Mouse (Mus musculus) lung, postnatal 0 days (tissue): Measurements from ENCODE around the gene Helz. TPM values are rescaled to one million over a fixed set of nuclear protein-coding genes. Genes with fewer than 3 reads are reported as not detected.
A peak's percentile ranks its signal among the peaks of the same experiment; 100 is the strongest.

Source experiments
- ATAC-seq: fragments of 200-750 bp; cut with Nextera tagmentation; 2 replicates; pipeline ENCODE4 v1.8.0; 2017; ENCODE audit warnings: moderate library complexity
- DNase-seq: peaks from one replicate; pipeline ENCODE4 v3.0.0-alpha.2; 2016; ENCODE audit warnings: low spot score
- H3K27ac ChIP-seq: fragments of 300-500 bp; sonication (generic); 2 replicates; pipeline ENCODE4 v1.5.1; 2014; ENCODE audit warnings: antibody characterized with exemption, mild to moderate bottlenecking, low read length, mixed read lengths
- H3K27me3 ChIP-seq: fragments of 300-500 bp; sonication (generic); replicated peaks from 2 replicates; pipeline ENCODE4 v1.6.1; 2014; ENCODE audit warnings: low read length, mixed read lengths; ENCODE audit not compliant: insufficient read depth
- H3K36me3 ChIP-seq: fragments of 300-500 bp; sonication (generic); 2 replicates; pipeline ENCODE4 v1.6.1; 2014; ENCODE audit warnings: low read length, mixed read lengths; ENCODE audit not compliant: insufficient read depth
- H3K4me1 ChIP-seq: fragments of 300-500 bp; sonication (generic); 2 replicates; pipeline ENCODE4 v1.6.1; 2014; ENCODE audit warnings: antibody characterized with exemption, low read depth, low read length, mixed read lengths; ENCODE audit not compliant: insufficient read depth
- H3K4me2 ChIP-seq: fragments of 300-500 bp; sonication (generic); replicated peaks from 2 replicates; pipeline ENCODE4 v1.6.1; 2014; ENCODE audit warnings: low read depth, mild to moderate bottlenecking, low read length, moderate library complexity, mixed read lengths
- H3K4me3 ChIP-seq: fragments of 300-500 bp; sonication (generic); 2 replicates; pipeline ENCODE4 v1.5.1; 2014; ENCODE audit warnings: low read depth, low read length
- H3K9ac ChIP-seq: fragments of 300-500 bp; sonication (generic); replicated peaks from 2 replicates; pipeline ENCODE4 v1.6.1; 2014; ENCODE audit warnings: low read depth, mild to moderate bottlenecking
- H3K9me3 ChIP-seq: fragments of 300-500 bp; sonication (generic); 2 replicates; pipeline ENCODE4 v1.6.1; 2016; ENCODE audit warnings: low read length, mixed read lengths
- CTCF ChIP-seq: IDR thresholded peaks from 2 replicates; pipeline ENCODE4 v1.5.1; 2016; ENCODE audit warnings: antibody characterized with exemption, mild to moderate bottlenecking
- EP300 ChIP-seq: IDR thresholded peaks from 2 replicates; pipeline ENCODE4 v1.6.1; 2016; ENCODE audit warnings: antibody characterized with exemption, mild to moderate bottlenecking, control low read depth
- WGBS: fragments of 180-500 bp; shearing (Covaris S2); extraction: QIAGEN DNeasy Blood & Tissue Kit; methylation state at CpG from one replicate; pipeline ENCODE4 v1.1.7; 2014; 5-methylcytosine and 5-hydroxymethylcytosine counted together
- polyA plus RNA-seq: library from polyadenylated mRNA; unstranded; fragments of >200 nt; fragmentation: Nextera tagmentation; extraction: Ambion mirVana; gene quantifications from 2 replicates; pipeline ENCODE4 v1.2.1, GENCODE M21; 2015

The Helz gene
- polyA plus RNA-seq, 1 experiment from 2014 or later: 8.4 TPM

DNA sequence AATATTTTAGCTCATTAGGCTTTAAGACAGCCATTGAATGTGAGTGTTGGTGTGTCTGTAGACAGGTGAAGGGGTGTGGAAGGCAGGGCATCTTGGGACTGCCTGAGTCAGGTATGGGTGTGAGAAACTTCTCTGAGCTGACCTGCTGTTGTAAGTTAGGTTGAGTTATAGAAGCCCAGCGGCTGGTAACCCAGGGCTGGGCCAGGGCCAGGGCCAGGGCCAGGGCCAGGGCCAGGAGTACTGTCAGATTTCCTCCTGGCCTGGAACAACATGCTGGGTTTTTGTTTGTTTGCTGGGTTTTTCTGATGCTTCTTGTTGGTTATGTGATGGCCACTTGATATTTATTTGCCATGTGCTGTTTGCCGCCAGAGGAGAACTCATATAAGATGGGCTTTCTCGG is 76.9 kb downstream of the Helz start:
- Histone ChIP-seq H3K4me1 (no peaks in the 10 kb centered on the region), H3K9me3 (no peaks in the 10 kb centered on the region), H3K27ac (no peak overlapping the region), H3K4me3 (no peak overlapping the region), H3K4me2 (no peak overlapping the region), H3K9ac (no peak overlapping the region), H3K36me3 (peaks cover 14% of the 10 kb centered on the region; the same call in 1 of the 2 replicates), H3K27me3 (no peaks in the 10 kb centered on the region)
- no peak for TF ChIP-seq CTCF
- no peak for TF ChIP-seq EP300
- DNase-seq (no peak), ATAC-seq (no peak)
- WGBS: 91% methylated on average over 3 of the region's 3 CpGs

DNA sequence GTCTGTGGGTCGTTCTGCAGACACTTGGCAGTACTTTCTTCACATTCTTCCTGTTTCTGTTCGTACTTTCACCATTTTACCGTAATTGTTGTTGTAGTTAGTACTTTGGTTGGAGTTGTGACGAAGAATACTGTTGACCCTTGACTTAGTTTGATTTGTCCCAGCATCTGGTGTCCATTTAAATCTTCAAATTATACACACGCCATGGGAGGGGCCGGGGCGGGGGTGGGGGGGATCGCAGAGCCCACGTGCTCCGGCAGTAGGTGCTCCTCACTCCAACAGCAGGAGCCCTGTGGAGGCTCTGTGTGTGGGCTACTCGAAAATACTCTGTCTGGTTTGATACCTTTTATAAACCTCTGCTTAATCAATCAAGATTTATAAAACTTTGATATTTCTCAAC is 78.0 kb downstream of the Helz start:
- no peak overlapping the region for H3K4me3 ChIP-seq
- H3K4me1 ChIP-seq: no peaks in the 10 kb centered on the region
- H3K36me3 ChIP-seq: 0 out of 2 replicates have a peak, but pooled peaks cover 7% of the 10 kb centered on the region
- H3K27me3 ChIP-seq: no peaks in the 10 kb centered on the region
- H3K4me2 ChIP-seq: no peak overlapping the region
- TF ChIP-seq EP300 (no peak), CTCF (no peak)
- H3K9ac ChIP-seq: no peak overlapping the region
- no peaks in the 10 kb centered on the region for H3K9me3 ChIP-seq
- ATAC-seq (no peak), DNase-seq (no peak)
- 69% methylated on average over 11 of the region's 11 CpGs for WGBS
- H3K27ac ChIP-seq: no peak overlapping the region

DNA sequence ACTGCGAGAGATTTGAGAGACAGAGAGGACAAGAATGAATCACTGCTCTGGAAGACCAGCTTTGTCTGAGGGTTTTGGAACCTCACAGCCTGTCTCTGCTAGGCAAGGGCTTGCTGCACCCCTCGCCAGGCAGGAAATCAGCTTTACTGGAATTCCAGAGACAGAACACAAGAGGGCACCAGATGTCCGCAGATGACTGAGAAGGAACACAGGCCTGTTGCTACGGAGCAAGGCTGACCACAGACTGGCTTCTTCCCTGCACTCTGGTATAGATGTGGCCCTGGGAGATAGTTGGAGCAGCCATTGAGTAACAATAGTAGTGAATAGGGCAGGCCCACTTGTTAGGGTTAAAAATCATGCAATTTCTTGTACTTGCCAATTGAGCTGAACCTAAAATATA is 81.8 kb downstream of the Helz start:
- H3K4me2 ChIP-seq: no peak overlapping the region
- DNase-seq (peak; percentile 81), ATAC-seq (peak; percentile 70)
- no peaks in the 10 kb centered on the region for H3K4me1 ChIP-seq
- H3K9me3 ChIP-seq: no peaks in the 10 kb centered on the region
- WGBS: 33% methylated on average over 4 of the region's 4 CpGs
- peaks cover 16% of the 10 kb centered on the region; the same call in 1 of the 2 replicates for H3K36me3 ChIP-seq
- no peak overlapping the region for H3K27ac ChIP-seq
- no peak overlapping the region for H3K9ac ChIP-seq
- no peak overlapping the region for H3K4me3 ChIP-seq
- H3K27me3 ChIP-seq: no peaks in the 10 kb centered on the region
- peak; percentile 85 for TF ChIP-seq CTCF
- no peak for TF ChIP-seq EP300

DNA sequence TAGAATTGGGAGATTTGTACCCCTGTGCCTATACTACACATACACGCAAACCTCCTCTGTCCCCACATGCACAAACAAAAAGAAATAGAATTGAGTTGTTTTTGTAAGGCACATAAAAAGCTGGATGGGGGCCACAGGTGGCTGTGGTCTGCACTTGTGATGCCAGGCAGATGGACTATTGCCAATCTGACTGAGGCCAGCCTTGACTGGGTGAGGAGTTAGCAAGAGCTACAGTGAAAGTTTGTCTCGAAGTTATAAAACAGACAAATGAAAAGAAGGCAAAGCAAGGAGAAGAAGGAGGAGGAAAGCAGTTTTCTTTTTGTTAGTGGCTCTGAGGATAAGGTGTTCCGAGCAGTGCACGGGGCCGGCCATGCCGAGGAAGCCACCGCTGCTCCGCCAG is 82.2 kb downstream of the Helz start:
- TF ChIP-seq CTCF (no peak), EP300 (no peak)
- WGBS: 87% methylated on average over 8 of the region's 8 CpGs
- DNase-seq (no peak), ATAC-seq (no peak)
- Histone ChIP-seq H3K4me3 (no peak overlapping the region), H3K4me2 (no peak overlapping the region), H3K27ac (no peak overlapping the region), H3K9me3 (no peaks in the 10 kb centered on the region), H3K36me3 (peaks cover 20% of the 10 kb centered on the region; the same call in 1 of the 2 replicates), H3K27me3 (no peaks in the 10 kb centered on the region), H3K4me1 (no peaks in the 10 kb centered on the region), H3K9ac (no peak overlapping the region)

DNA sequence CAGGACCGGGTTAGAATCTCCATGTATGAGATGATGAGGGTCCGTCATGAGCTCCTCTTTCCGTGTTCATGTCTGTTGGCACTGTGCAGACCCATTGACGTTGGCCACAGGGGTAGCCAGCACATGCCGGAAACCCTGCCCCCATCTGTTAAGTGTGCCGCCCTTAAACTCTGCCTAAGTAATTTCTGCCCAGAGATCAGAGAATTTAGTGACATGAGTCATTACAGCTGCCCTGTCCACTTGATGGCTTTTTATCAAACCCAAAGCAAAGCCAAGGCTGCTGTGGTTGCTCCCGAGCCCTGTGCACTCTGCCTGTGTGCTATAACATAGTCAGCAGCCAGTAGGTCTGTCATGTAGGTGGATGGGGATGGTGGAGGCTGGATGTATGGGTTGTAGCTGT is 83.4 kb downstream of the Helz start:
- peaks cover 27% of the 10 kb centered on the region; the same call in 1 of the 2 replicates for H3K36me3 ChIP-seq
- no peaks in the 10 kb centered on the region for H3K4me1 ChIP-seq
- H3K27ac ChIP-seq: no peak overlapping the region
- TF ChIP-seq EP300 (no peak), CTCF (no peak)
- no peak overlapping the region for H3K9ac ChIP-seq
- DNase-seq (no peak), ATAC-seq (no peak)
- no peak overlapping the region for H3K4me3 ChIP-seq
- no peak overlapping the region for H3K4me2 ChIP-seq
- H3K9me3 ChIP-seq: no peaks in the 10 kb centered on the region
- H3K27me3 ChIP-seq: no peaks in the 10 kb centered on the region
- WGBS: 78% methylated on average over 7 of the region's 7 CpGs

DNA sequence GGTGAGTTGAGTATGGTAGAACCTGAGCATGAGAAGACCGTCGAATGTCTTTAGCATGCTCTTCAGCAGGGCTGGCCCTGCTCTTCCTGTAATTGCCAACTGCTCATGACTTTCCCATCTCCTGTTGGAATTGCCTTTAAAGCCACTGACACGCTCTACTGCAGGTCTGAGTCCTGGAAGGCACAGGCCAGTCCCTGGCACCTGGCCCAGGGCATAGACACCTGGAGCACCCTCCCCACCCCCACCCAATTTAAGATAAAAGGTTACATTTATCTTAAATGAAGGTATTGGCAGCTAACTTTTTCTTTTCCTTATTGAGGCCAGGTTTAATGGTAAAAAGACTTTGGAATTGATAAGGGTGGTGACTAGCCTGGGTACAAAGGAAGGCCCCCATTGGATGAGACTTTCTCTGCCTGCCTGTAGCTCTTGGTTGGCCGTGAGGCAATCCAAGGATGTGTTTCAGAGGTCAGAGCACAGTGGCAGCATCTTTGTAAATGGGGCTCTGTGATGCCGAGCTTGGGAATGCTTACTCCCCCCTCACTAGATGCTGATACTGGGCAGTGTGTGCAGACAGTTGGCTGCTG is 85.9 kb downstream of the Helz start:
- H3K4me1 ChIP-seq: no peaks in the 10 kb centered on the region
- ATAC-seq (no peak), DNase-seq (no peak)
- H3K36me3 ChIP-seq: peaks cover 42% of the 10 kb centered on the region
- no peaks in the 10 kb centered on the region for H3K9me3 ChIP-seq
- TF ChIP-seq EP300 (no peak), CTCF (no peak)
- WGBS: 90% methylated on average over 5 of the region's 5 CpGs
- H3K27me3 ChIP-seq: no peaks in the 10 kb centered on the region
- no peak overlapping the region for H3K4me3 ChIP-seq
- no peak overlapping the region for H3K4me2 ChIP-seq
- H3K9ac ChIP-seq: no peak overlapping the region
- no peak overlapping the region for H3K27ac ChIP-seq

DNA sequence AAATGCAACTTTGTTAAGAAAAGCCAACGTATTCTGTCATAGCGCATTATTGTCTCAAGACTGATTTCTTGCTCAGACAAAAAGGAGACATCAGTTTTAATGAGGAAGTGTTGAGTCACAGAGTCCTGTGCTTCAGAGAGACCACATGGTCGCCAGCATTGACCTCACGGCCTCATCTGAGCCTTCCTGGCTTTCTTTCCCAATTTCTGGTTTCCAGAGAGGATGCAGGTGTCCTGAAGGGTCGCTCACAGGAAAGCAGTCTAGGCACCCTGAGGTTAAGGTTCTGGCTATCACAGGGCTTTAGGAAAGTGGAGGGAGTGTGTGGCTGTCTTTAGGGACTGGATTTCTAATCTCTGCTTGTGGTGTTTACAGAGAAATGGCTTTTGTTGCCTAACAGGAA is 90.4 kb downstream of the Helz start:
- H3K4me2 ChIP-seq: no peak overlapping the region
- peaks cover 40% of the 10 kb centered on the region for H3K36me3 ChIP-seq
- H3K27me3 ChIP-seq: no peaks in the 10 kb centered on the region
- no peak overlapping the region for H3K9ac ChIP-seq
- TF ChIP-seq EP300 (no peak), CTCF (no peak)
- H3K4me1 ChIP-seq: no peaks in the 10 kb centered on the region
- no peak for ATAC-seq
- 77% methylated on average over 5 of the region's 5 CpGs for WGBS
- no peaks in the 10 kb centered on the region for H3K9me3 ChIP-seq
- H3K4me3 ChIP-seq: no peak overlapping the region
- H3K27ac ChIP-seq: no peak overlapping the region
- DNase-seq: no peak
